Mouse (Mus musculus) embryonic facial prominence, embryonic 12.5 days (tissue): ENCODE results near the gene Adgra3. TPM values are rescaled to one million over a fixed set of nuclear protein-coding genes. Genes with fewer than 3 reads are reported as not detected.

ENCODE experiments used
- ATAC-seq: fragments of 200-750 bp; cut with Nextera tagmentation; 2 replicates; pipeline ENCODE4 v1.8.0; 2017; ENCODE audit not compliant: insufficient number of reproducible peaks, insufficient read depth, low FRiP score, low TSS enrichment
- H3K27ac ChIP-seq: fragments of 300-500 bp; sonication (generic); 2 replicates; pipeline ENCODE4 v1.5.1; 2016; ENCODE audit warnings: mild to moderate bottlenecking
- H3K27me3 ChIP-seq: fragments of 300-500 bp; sonication (generic); 2 replicates; pipeline ENCODE4 v1.6.1; 2016; ENCODE audit warnings: mild to moderate bottlenecking, moderate library complexity
- H3K36me3 ChIP-seq: fragments of 300-500 bp; sonication (generic); 2 replicates; pipeline ENCODE4 v1.6.1; 2016; ENCODE audit warnings: mild to moderate bottlenecking
- H3K4me1 ChIP-seq: fragments of 300-500 bp; sonication (generic); 2 replicates; pipeline ENCODE4 v1.6.1; 2016
- H3K4me2 ChIP-seq: fragments of 300-500 bp; sonication (generic); replicated peaks from 2 replicates; pipeline ENCODE4 v1.6.1; 2016; ENCODE audit warnings: mild to moderate bottlenecking, moderate library complexity
- H3K4me3 ChIP-seq: fragments of 300-500 bp; sonication (generic); 2 replicates; pipeline ENCODE4 v1.5.1; 2016; ENCODE audit warnings: mild to moderate bottlenecking
- H3K9ac ChIP-seq: fragments of 300-500 bp; sonication (generic); 2 replicates; pipeline ENCODE4 v1.6.1; 2016; ENCODE audit warnings: mild to moderate bottlenecking, moderate library complexity
- H3K9me3 ChIP-seq: fragments of 300-500 bp; sonication (generic); 2 replicates; pipeline ENCODE4 v1.6.1; 2016; ENCODE audit warnings: mild to moderate bottlenecking, moderate library complexity
- WGBS: fragments of 180-500 bp; shearing (Covaris S2); methylation state at CpG from one replicate; pipeline ENCODE4 v1.1.7; 2016; 5-methylcytosine and 5-hydroxymethylcytosine counted together
- polyA plus RNA-seq: library from polyadenylated mRNA; unstranded; fragments of >200 nt; fragmentation: Nextera tagmentation; extraction: Ambion mirVana; gene quantifications from 2 replicates; pipeline ENCODE4 v1.2.1, GENCODE M21; 2016

Adgra3 gene
- polyA plus RNA-seq, 1 experiment from 2014 or later: 59.4 TPM

DNA sequence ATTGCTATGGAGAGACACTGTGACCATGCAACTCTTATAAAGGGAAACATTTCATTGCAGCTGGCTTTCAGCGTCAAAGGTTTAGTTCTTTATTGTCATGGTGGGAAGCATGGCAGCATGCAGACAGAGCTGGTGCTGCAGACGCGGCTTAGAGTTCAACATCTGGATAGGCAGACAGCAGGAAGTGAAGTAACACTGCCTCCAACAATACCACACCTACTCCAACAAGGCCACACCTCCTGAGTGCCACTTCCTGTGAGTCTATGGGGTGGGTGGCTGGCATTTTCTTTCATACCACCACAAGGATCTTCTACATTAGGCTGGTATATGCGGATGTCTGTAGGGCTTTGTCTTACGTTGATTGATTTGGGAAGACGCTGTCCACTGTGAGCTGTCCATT lies 29.1 kb downstream of the Adgra3 start:
- Histone ChIP-seq H3K4me2 (no peak overlapping the region), H3K4me3 (no peak overlapping the region), H3K9me3 (no peaks in the 10 kb centered on the region), H3K9ac (no peak overlapping the region), H3K4me1 (peaks cover 23% of the 10 kb centered on the region), H3K36me3 (peaks cover 2% of the 10 kb centered on the region; the same call in 1 of the 2 replicates), H3K27ac (no peak overlapping the region), H3K27me3 (no peaks in the 10 kb centered on the region)
- WGBS: 86% methylated on average over 6 of the region's 6 CpGs
- ATAC-seq: no peak

DNA sequence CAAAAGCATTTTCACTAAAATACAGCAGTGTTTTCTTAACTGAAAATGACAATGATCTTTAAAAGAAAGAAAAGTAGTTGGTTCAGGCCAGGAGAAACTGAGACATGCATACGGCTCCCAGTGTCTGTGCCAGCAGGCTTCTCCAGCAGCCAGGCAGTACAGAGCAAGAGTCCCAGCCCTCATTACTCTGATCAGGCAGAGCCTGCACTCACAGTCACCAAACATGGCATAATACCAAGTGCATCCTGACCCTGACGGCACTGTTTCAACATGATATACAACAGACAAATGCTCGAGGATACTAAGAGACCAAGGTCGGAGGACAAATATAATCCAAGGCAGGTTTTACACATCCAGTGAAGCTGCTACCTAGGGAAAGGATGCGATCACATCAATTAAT lies 31.2 kb downstream of the Adgra3 start:
- ATAC-seq: no peak
- 75% methylated on average over 5 of the region's 5 CpGs for WGBS
- H3K9me3 ChIP-seq: no peaks in the 10 kb centered on the region

DNA sequence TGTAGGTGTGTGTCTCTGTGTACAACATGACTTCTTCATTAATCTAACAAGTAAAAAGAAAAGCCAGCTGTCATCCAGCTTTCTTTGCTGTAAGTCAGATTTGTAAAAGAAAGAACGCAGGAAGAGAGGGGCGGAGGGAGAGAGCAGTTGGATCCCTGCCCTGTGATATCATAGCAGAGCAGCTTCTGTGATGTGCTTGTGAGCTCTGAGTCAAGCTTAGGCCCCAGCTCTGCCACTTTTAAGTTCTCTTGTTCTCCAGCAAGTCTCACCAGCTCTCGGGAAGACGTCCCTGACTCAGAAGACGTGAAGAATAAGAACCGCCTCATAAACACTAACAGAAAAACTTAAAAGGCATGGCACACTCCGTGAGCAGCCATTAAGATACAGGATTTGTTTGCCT lies 31.8 kb downstream of the Adgra3 start:
- H3K4me3 ChIP-seq: no peak overlapping the region
- H3K27ac ChIP-seq: no peak overlapping the region
- no peaks in the 10 kb centered on the region for H3K27me3 ChIP-seq
- H3K9me3 ChIP-seq: no peaks in the 10 kb centered on the region
- no peak overlapping the region for H3K9ac ChIP-seq
- ATAC-seq: no peak
- H3K36me3 ChIP-seq: peaks cover 17% of the 10 kb centered on the region
- H3K4me2 ChIP-seq: no peak overlapping the region
- 83% methylated on average over 7 of the region's 7 CpGs for WGBS
- H3K4me1 ChIP-seq: peaks cover 15% of the 10 kb centered on the region

More for the DNA sequence above, 31.2 kb downstream of the Adgra3 start:
- H3K9ac ChIP-seq: no peak overlapping the region
- peaks cover 15% of the 10 kb centered on the region for H3K36me3 ChIP-seq
- H3K4me3 ChIP-seq: no peak overlapping the region
- no peak overlapping the region for H3K27ac ChIP-seq
- H3K4me2 ChIP-seq: no peak overlapping the region
- no peaks in the 10 kb centered on the region for H3K27me3 ChIP-seq
- peaks cover 15% of the 10 kb centered on the region for H3K4me1 ChIP-seq

DNA sequence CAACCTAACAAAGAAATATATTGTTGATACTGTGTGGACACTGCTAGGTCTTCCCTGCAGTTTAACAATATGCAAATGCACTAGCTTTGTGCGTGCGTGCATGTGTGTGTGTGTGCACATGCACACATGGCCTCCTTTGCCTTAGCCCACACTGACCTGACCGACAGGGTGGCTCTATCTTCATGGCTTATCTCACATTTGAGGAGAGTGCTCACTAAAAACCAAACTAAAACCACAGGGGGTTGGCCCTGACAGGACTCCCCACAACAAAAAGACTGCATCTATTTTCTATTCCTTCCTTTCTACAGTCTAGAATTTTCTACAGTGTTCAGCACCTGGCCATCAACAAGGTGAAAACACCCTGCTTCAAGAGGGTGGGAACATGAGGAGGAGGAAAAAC lies 32.7 kb downstream of the Adgra3 start:
- Histone ChIP-seq H3K9me3 (no peaks in the 10 kb centered on the region), H3K27me3 (no peaks in the 10 kb centered on the region), H3K4me1 (peaks cover 15% of the 10 kb centered on the region), H3K27ac (no peak overlapping the region), H3K36me3 (peaks cover 20% of the 10 kb centered on the region), H3K9ac (no peak overlapping the region), H3K4me3 (no peak overlapping the region), H3K4me2 (no peak overlapping the region)
- ATAC-seq: no peak
- WGBS: 90% methylated on average over 3 of the region's 3 CpGs

DNA sequence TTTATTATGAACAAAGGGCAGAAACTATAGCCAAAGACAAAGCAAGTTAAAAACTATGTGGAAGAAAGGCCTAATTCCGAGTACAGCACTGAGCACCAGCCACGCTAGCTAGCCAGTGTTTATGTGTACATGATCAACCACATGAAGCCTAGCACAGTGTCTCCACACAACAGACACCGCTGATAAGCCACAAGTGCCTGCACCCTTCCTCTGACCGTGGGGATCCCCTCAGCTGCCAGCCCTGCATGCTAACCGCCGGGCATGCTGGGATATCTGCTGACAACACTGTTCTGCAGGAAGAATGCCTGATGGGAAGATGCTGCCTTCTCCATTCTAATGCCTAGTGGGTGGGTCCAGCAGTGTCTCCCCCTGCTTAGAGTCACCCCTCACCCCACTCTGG lies 34.7 kb downstream of the Adgra3 start:
- no peak overlapping the region for H3K4me3 ChIP-seq
- H3K9ac ChIP-seq: no peak overlapping the region
- H3K4me2 ChIP-seq: no peak overlapping the region
- H3K36me3 ChIP-seq: peaks cover 30% of the 10 kb centered on the region
- no peak overlapping the region for H3K27ac ChIP-seq
- H3K4me1 ChIP-seq: peaks cover 10% of the 10 kb centered on the region; the same call in 1 of the 2 replicates
- no peak for ATAC-seq
- no peaks in the 10 kb centered on the region for H3K27me3 ChIP-seq
- H3K9me3 ChIP-seq: no peaks in the 10 kb centered on the region
- WGBS: 93% methylated on average over 6 of the region's 6 CpGs

DNA sequence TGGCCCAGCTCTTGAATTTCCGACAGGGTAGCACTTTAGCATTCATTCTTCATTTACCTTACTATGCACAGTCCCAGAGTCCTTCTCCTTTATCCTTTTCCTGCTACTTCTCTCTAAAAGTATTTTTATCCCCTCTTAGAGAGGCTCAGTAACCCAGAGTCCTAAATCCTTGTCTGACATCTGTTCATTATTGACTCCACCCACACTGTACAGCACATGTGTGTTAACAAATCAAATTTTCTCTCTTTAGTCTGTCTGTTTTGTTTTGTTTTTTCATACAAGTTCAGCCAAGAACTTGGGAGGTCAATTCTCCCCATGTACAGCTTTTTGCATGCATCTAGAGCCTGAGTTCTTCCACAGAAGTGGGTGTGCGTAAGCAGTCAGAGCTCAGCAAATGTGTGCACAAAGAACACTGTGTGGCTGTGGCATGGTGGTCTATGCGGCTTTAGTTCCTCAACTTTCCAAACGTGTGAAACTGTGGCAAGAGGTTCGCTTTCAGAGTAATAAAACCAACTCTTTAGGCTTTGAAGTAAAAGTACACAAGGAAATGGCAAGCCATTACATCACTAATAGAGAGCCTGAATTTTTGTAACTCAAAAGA lies 42.7 kb downstream of the Adgra3 start:
- ATAC-seq: no peak
- 78% methylated on average over 5 of the region's 5 CpGs for WGBS
- Histone ChIP-seq H3K27ac (0 out of 2 replicates have a peak overlapping the region, but pooled peaks have one; percentile 12), H3K9me3 (no peaks in the 10 kb centered on the region), H3K4me1 (peaks cover 17% of the 10 kb centered on the region; the same call in 1 of the 2 replicates), H3K9ac (no peak overlapping the region), H3K4me2 (no peak overlapping the region), H3K36me3 (peaks cover 19% of the 10 kb centered on the region), H3K4me3 (no peak overlapping the region), H3K27me3 (no peaks in the 10 kb centered on the region)

DNA sequence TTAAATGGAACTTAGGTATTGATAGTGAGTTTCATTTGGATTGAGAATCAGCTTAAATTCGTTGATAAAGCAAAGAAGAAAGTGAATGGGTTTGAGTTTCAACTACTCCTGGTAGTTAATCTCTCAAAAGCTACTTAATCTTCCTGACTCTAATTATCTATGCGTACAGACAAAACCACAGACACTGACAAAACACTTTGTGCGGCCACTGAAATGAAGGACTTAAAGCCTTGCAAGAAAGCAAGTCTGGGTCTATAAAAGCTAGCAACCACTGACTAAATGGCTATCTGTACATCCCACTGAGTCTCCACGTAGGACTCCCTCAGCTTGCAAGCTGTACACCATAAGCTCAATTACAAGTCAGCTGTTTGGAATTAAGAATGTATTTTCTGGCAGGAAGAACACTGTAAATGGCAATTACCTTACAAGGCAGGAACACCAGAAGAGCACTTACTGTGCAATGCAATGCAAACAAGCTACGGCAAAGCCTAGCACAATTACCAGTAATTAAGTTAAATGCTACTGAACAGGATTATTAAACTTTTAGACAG lies 43.6 kb downstream of the Adgra3 start:
- ATAC-seq: no peak
- Histone ChIP-seq H3K4me3 (no peak overlapping the region), H3K9ac (no peak overlapping the region), H3K4me1 (peaks cover 17% of the 10 kb centered on the region; the same call in 1 of the 2 replicates), H3K27ac (no peak overlapping the region), H3K4me2 (no peak overlapping the region), H3K27me3 (no peaks in the 10 kb centered on the region), H3K9me3 (no peaks in the 10 kb centered on the region), H3K36me3 (peaks cover 21% of the 10 kb centered on the region)
- 44% methylated on average over 5 of the region's 5 CpGs for WGBS

DNA sequence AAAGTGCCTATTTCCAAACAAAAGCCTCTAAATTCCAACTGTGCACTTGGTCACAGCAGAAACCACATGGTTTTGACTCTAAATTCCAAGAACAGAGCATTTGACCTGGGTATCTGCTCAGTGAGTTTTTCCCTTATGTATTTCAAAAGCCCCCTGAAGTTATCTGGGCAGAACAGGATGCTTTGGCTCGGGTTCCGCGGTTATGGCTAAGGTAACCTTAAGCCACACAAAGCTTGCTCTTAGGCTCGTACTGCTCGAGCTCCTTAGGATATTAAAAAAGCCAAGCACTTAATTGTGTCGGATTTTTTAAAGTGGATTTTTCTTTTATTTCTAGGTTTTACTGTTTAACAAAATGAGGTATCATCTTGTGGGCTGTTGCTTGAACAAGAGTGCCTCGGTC lies 44.1 kb downstream of the Adgra3 start:
- no peak overlapping the region for H3K4me3 ChIP-seq
- H3K27ac ChIP-seq: no peak overlapping the region
- no peaks in the 10 kb centered on the region for H3K9me3 ChIP-seq
- no peak for ATAC-seq
- WGBS: 60% methylated on average over 7 of the region's 7 CpGs
- H3K36me3 ChIP-seq: peaks cover 20% of the 10 kb centered on the region
- H3K4me2 ChIP-seq: no peak overlapping the region
- H3K4me1 ChIP-seq: peaks cover 17% of the 10 kb centered on the region; the same call in 1 of the 2 replicates
- H3K9ac ChIP-seq: no peak overlapping the region
- H3K27me3 ChIP-seq: no peaks in the 10 kb centered on the region

DNA sequence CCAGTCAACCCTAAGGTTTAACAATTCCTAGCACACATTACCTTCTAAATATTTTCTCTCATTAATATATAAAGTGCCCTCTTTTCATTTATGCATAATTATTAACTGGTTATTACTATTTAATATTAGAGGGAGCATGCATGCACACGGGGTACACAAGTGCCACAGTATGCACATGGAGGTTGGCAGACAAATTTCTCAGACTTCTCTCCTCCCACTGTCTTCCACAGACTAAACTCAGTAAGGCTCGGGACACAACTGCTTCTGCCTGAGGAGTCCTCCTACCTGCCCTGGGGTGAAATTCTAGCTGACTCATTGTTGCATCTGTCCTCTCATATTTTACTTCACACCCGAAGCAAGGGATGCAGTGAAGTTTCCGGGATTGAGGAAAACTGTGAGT lies 44.8 kb downstream of the Adgra3 start:
- H3K4me3 ChIP-seq: no peak overlapping the region
- H3K4me2 ChIP-seq: no peak overlapping the region
- H3K27me3 ChIP-seq: no peaks in the 10 kb centered on the region
- H3K36me3 ChIP-seq: peaks cover 18% of the 10 kb centered on the region
- peaks cover 17% of the 10 kb centered on the region; the same call in 1 of the 2 replicates for H3K4me1 ChIP-seq
- no peak overlapping the region for H3K9ac ChIP-seq
- no peaks in the 10 kb centered on the region for H3K9me3 ChIP-seq
- H3K27ac ChIP-seq: no peak overlapping the region
- WGBS: 68% methylated on average over 4 of the region's 4 CpGs
- no peak for ATAC-seq

DNA sequence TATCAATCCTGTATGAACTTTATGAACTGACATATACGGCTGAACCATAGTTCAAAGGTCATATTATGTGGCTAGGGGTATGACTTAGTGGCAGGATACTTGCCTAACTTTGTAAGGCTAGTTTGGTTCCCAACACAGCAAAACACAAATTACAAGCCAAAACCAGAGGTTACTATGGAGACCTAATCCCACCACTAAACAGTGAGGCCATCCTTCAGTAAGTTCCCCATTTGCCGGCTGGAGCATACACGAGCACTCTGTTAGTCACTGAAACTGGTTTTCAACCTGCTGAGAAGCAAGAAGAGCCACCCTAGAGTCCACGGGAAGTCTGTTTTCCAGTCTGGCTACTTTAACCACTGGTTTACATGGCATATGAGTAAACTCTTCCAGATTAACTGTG lies 50.0 kb downstream of the Adgra3 start:
- 74% methylated on average over 4 of the region's 4 CpGs for WGBS
- H3K9ac ChIP-seq: no peak overlapping the region
- no peak overlapping the region for H3K27ac ChIP-seq
- no peak overlapping the region for H3K4me2 ChIP-seq
- peaks cover 28% of the 10 kb centered on the region for H3K36me3 ChIP-seq
- no peak overlapping the region for H3K4me3 ChIP-seq
- H3K27me3 ChIP-seq: no peaks in the 10 kb centered on the region
- ATAC-seq: no peak
- no peaks in the 10 kb centered on the region for H3K9me3 ChIP-seq
- H3K4me1 ChIP-seq: no peaks in the 10 kb centered on the region

DNA sequence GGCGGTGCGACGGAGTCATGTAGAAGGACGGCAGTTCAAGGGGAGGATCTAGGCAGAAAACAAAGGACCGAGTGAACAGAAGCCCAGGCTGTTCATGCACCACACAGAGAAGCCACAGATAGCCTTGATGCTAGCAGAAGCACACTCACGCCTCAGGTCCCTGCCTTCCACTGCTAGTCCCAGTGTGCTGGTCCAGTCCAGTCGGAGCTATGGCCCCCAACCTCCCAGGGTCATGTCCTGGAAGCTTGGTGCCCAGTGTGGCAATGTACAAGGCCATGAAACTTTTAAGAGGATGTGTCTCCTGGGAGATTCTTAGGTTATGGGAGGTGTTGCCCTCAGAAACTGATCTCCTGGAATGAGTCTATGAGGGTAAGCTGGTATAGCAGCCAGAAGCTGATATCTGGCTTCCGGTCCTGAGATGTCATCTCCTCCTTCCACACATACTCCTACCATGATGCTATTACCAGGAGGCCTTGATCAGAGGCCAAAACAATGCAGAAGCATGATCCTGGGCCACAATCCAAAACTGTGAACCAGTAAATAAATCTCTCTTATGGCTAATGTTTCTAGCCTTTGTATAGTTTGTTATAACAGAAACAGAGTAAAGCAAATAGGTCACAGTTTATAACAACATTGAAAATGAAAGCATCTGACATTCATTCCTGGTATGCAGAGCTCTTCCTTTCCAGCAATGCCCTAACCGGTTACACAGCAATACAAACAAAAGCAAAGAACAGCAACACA lies 51.7 kb downstream of the Adgra3 start:
- no peak overlapping the region for H3K4me3 ChIP-seq
- ATAC-seq: no peak
- no peak overlapping the region for H3K9ac ChIP-seq
- no peaks in the 10 kb centered on the region for H3K27me3 ChIP-seq
- no peak overlapping the region for H3K27ac ChIP-seq
- H3K4me2 ChIP-seq: no peak overlapping the region
- no peaks in the 10 kb centered on the region for H3K9me3 ChIP-seq
- H3K4me1 ChIP-seq: no peaks in the 10 kb centered on the region
- peaks cover 31% of the 10 kb centered on the region for H3K36me3 ChIP-seq
- 83% methylated on average over 9 of the region's 9 CpGs for WGBS

DNA sequence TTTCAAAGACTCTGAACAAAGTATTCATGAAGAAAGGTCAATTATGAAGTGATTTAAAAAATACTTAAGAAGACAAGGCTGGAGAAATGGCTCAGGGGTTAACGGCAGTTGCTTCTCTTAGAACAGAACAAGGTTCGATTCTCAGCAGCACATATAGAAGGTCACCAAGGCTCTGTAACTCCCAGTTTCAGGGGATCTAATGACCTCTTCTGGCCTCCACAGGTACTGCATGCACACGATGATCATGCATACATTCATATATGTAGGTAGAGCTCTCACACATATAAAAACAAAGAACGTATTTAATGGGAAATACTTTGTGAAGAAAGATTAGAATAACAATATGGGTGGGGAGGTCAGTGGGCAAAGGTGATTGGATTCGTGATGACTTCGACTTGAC lies 56.5 kb downstream of the Adgra3 start:
- Histone ChIP-seq H3K4me3 (no peak overlapping the region), H3K9me3 (no peaks in the 10 kb centered on the region), H3K9ac (no peak overlapping the region), H3K36me3 (peaks cover 47% of the 10 kb centered on the region), H3K27ac (no peak overlapping the region), H3K4me1 (no peaks in the 10 kb centered on the region), H3K4me2 (no peak overlapping the region), H3K27me3 (no peaks in the 10 kb centered on the region)
- 88% methylated on average over 6 of the region's 6 CpGs for WGBS
- ATAC-seq: no peak
